Mouse (Mus musculus) cerebellum, adult 11 months (tissue): ENCODE measurements at regions not wholly inside any gene's neighbourhood (a gene's known extent, or its start where the extent isn't known, plus 50 kb on each side); places are given as distances from the start of the nearest gene placed in this dataset.

Source experiments
- DNase-seq: peaks from one replicate; pipeline ENCODE4 v3.0.0; 2022

DNA sequence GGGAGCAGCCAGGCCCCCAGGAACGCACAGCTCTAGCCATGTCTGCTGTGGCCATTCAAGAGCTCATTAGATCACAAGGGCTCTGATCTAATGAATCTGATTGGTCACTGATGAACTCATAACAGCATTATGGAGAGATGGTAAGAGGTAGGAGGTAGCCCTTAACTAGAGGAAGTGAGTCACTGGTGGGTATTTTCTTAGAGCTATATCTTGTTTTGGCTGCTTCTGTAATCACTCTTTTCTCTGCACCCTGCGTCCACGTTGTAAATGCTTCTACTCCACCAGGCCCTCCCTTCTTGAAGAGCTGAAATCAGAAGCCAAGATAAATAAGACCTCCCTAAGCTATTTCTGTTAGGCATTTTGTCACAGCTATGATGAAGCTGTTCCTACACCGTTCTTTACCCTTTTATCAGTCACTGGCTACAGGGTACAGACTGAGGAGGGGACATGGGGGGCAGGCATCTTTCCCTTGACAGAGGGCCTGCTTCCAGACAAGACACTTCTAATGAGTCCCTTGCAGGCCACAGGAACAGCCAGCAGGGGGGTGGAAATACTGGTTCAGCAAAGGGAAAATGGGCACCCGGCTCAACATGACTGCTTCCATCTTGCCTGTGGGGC is 412.1 kb downstream of the Pdcd6ip start:
- DNase-seq, result no peak

DNA sequence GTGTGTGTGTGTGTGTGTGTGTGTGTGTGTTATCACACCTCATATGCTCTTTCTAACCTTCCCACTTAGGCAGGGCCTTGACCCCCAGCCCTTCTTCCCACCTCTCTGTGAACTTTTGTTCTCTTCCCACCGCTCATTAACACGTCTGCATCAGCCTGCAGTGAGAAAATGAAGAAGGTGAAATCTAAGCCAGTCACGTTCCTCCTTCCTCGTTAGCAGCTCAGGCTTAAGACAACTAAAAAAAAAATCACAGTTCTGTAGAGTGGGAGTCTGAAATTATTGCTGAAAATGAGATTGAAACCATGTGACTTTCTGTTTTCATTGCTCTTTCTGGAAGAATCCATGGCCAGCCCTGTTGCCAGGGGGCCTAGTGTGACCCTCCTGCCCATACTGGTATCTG is 420.7 kb downstream of the Pdcd6ip start:
- DNase-seq, result no peak

DNA sequence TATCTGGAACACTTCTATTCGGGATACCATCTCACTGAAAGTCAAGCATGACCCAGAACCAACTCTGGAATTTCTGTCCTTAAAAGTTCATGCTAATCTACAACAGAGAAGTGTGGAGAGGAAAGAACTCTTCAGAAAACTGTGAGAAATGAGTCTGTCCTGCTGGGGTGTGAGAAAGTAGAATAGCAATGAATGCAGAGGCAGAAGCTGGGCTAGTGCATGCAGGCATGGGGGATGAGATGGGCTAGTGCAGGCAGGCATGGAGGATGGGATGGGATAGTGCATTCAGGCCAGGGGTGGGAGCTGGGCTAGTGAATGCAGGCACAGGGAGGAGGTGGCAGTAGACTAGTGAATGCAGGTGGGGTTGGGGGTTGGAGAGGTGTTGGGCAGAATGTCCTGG is 424.8 kb downstream of the Pdcd6ip start:
- DNase-seq, result no peak

DNA sequence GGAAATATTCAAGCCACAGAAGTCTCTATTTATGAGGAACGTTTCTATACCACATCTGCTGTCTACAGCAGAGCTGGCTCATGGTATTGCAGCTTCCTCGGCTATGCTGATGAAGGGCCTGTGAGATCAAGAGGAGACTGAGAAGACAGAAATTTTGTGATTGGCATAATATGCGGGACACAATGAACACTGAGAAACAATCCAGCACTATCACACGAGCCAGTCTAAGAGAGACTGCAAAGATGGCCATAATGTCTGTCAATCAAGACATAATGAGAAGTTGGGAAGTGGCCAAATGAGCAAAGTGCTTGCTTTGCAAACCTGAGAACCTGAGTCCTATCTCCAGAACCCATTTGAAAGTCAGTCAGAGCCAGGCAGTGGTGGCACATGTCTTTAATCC is 437.5 kb downstream of the Pdcd6ip start:
- DNase-seq, result no peak

DNA sequence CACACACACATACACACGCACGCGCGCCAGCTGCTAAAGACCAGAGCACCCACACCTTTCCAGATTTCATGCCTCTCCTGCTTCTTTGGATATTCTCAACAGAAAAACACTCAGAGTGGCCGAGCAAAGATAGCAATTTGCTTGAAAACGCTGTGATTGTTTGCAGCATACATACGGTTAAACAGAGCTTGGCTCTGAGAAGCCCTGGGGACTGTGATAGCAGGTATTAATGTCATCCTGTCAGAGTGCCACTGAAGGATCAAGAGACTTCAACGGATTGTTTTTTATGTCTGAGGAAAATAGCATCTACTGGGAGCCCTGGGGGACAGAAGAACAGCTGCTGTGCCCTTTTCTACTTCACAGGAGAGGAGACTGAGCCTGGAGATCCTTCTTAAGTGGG is 440.4 kb downstream of the Pdcd6ip start:
- no peak for DNase-seq

DNA sequence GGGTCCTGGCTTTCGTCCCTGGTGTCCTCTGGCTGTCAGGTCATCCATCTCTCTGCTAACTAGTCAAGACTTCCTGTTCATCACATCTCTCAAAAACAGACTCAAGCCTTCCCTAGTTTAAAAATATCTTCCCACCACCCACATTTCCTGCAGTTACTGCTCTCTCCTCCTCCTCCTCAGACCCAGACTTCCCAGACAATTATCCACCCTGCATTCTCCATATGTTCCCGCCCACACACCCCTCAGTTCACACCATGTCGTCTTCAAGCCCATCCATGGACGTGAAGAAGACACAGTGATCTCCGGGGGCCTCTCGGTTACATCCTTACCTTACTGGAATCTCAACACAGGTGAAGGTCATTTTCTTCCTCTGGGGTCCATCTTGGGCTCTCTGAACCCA is 444.4 kb downstream of the Pdcd6ip start:
- no peak for DNase-seq

DNA sequence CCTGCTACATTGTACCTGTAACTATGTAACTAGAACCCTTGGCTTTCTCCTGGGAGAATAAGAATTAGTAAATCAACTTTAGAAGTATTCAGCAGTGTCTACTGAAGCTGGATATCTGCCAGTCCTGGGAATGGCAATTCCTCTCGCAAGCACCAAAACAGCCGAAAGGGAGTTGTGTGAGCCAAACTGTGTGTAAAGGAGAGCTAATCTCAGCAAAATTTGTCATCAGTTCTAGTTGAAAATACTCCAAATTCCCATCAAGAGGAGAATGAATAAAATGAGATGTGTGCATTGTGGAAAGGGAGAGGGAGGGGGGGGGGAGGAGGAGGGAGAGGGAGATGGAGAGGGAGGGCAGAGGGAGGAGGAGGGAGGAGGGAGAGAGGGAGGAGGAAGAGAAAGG is 447.8 kb downstream of the Pdcd6ip start:
- no peak for DNase-seq

DNA sequence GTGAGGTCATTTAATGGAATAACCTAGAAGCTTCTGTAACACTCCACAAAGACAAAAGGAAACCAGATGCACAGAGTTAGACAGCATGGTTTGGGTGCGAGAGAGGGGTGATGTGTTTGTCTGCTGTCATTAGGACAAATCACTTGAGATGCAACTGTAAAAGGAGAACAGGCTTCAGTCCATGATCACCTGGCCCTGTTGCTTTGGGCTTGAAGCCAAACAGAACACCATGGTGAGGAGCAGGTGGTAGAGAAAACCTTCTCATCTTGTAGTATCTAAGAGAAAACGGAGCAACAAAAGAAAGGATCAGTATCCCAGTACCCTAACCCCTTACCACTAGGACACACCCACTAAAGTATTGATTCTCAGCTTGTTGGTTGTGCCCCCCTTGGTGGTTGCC is 449.5 kb downstream of the Pdcd6ip start:
- no peak for DNase-seq

DNA sequence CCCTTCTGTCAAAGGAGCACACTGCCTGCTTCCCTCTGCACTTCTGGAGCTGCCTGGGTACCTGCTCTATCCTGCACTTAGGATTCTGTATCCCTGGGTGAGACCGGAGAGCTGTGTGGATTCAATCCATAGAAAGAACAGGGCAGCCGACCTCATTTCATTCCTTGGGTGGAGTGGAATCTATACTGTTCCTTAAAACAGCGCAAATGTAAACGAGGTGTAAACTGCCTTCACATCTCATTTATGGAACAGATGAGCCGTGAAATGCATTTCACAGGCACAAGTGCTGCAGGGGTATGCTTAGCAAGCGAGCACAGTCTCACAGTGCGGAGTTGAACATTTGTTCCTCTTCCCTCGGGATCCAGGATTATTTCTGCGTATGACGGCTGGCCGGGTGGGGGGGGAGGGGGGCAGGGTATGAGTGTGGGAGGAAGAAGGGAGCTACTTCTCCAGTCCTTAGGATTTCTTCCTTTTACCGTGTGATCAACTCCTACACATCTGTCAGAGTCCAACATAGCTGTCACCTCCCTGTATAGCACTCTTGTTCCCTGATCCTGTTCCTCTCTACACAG is 459.3 kb downstream of the Pdcd6ip start:
- no peak for DNase-seq

DNA sequence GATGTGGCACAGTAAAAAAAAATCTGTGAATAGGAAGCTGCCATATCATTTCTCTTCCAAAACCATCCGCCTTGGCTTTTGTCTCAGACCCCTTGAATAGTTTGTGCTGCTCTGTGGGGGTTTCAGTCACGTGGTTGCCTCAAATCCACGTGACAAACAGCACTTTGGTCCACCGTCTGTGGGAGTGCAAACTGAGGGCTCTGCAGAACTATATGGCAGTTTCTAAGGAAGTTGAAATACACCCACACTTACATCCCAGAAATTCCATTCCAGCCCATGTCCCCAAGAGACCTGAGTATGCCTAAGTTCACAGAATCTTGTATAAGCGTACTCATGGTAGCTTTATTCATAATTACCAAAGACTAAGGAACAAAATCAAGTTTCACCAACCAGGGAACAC is 460.1 kb downstream of the Pdcd6ip start:
- DNase-seq, result no peak

DNA sequence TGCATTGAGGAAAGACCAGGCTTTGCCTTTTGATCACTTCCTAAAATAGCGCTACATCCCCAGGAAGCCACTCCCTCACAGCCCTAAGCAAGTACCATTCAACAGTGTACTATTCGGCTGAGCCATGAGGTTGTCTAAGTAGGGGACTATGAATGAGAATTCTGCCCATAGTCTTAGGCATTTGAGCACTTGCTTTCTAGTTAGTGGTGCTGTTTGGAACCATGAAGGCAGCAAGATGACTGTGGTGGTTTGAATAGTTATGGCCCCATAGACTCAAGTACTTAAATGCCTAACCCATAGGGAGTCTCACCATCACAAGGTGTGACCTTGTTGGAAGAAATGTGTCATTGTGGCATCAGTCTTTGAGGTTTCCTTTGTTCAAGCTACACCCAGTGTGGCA is 464.2 kb downstream of the Pdcd6ip start:
- no peak for DNase-seq

DNA sequence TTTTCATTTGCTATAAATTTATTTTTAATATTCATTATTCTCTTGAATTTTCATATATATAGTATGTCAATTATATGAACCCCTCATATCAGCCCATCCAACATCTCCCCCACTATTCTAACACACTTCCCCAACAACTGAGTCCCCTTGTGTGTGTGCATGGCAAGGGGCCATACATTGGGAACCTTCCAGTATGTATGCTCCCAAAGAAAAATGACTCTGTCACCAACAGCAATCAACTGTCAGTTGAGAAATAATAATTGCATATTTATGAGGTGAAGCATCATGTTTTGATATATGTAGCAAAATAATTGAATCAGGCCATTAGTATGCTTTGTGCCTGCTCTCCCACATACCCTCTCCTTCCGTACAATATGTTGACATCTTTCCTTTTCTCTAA is 474.7 kb downstream of the Pdcd6ip start:
- DNase-seq, result no peak

DNA sequence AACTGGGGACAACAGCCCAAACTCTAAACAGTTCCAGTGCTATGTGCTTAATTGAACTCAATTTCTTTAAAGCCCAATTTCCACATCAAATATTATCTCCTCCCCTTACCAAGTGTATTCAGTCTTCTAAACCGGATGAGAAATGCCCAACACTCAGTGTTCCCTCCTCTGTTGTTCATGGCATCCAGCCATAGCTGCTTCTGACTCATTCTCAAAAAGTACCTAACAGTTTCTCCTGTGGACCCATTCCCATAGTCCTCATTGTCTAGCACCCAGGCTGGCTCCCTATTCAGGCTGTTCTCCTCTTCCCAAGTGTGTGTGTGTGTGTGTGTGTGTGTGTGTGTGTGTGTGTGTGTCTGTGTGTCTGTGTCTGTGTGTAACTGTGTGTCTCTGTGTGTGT is 478.7 kb downstream of the Pdcd6ip start:
- no peak for DNase-seq

DNA sequence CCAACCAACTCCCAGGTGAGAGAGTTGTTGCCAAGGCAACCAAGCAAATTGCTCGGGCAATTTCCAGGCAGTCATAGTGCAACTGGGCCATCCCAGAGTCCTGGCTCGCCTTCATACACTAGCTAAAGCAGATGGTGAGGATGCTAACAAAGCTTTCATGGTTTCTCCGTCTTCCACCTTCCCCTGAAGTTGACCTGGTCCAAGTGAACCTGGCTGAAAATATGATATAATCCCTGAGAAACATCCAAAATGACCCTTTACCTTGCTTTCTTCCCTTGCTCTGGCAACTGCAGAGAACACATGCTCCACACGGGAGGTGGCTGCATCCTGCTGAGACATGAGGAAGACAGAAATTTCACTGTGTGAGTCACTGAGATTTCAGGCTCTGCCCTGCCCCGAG is 494.1 kb downstream of the Pdcd6ip start:
- peak; percentile 52 for DNase-seq

DNA sequence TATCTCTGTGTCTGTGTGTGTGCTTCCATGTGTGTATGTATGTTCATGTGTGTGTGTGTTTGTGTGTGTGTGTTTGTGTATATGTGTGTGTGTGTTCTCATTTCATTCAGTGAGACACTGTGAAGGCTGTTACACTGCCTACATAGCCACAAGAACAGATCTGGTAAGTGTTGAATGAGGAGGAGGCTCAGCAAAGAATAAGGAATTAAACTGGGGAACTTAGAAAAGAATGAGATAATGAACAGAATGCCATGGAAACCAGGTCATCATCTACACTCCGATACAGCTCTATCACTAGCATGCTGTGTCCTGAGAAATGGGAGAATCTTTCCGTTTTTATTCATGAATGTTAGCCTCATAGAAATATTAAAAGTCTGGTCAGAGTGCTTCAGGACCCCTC is 495.7 kb downstream of the Pdcd6ip start:
- no peak for DNase-seq

DNA sequence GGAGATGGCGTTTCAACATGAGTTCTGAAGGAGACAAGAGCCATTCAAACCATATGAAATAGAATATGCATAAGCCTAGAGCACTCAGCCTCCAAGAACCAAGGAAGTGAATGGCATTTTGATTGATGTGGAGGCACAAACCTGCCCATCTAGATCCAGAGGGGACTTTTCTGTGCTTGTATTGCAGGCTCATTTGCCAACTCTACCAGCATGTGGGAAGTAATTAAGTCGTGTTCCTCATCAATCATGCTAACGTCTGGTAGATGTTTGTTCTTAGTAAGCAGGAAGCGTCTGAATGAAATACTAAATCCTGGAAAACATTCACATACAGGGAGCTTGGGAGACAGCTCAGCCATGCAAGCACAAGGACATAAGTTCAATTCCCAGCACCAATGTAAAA is 499.9 kb downstream of the Pdcd6ip start:
- DNase-seq, result no peak

DNA sequence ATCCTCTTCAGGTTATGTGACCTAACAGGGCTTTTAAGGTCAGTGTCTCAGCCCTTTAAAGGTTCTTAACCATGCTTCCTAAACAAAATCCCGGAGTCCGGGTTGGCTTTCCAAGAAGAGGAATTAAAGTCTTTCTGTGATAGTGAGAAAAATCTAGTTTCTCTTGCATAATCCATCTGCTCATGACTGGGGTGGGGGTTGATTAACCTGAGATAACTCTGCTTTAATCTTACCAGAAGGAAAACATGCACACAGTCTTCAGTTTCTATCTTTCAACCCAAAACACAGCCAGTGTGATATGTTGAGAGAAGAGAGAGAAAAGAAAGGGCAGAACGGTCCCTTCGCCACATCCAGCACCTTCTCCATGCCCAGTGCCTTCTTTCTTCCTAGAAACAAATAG is 508.8 kb downstream of the Pdcd6ip start:
- no peak for DNase-seq

DNA sequence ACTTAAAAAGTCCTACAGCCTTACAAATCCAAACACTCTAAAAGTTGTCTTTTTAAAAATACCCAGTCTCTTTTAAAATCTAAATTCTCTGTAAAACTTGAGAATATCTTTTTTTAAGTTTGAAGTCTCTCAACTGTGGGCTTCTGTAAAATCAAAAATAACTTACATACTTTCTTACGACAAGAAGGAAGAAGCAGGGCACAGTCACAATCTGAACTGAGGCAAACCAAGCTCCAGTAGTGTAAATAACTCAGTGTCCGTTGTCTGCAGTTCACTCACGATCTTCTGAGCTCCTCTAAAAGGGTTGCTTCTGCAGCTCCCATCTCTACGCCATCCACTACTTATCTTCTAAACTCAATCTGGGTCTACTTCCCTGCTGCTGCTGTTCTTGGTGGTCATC is 512.5 kb downstream of the Pdcd6ip start:
- DNase-seq, result no peak

DNA sequence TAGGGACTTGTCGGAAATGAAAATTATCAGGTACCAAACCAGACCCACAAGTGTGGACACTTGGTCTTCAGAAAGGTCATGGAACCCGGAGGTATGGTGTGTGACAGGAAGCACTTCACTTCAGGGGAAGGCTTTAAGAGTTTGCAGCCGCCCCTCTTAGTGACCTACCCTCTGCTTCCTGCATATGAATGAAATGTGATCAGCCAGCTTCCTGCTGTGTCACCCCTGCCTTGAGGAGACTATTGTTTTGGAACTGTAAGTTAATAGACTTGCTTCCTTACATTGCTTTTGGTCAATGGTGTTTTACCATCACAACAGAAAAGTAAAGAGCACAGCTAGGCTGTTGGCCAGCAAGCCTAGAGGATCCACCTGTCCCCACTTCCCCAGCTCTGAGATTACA is 515.3 kb downstream of the Pdcd6ip start:
- DNase-seq, result no peak

DNA sequence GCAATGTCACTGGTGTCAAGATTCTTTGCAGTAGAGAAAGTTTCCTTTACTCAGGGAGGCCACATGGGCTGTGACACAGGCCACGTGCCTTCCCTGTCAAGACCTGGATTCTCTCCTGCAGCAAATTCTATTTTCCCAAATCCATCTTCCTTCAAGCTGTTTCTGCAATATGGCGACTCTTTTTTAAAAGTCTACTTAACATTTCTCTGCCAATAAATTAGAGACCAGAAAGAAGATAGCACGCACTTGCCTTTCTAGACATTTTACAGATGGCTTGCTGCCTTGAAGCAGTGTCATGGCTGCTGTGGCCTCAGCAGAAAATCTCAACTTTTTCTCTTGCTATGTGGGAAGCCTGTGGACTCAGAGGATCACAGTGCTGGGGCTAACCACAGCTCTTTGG is 516.9 kb downstream of the Pdcd6ip start:
- DNase-seq, result no peak

DNA sequence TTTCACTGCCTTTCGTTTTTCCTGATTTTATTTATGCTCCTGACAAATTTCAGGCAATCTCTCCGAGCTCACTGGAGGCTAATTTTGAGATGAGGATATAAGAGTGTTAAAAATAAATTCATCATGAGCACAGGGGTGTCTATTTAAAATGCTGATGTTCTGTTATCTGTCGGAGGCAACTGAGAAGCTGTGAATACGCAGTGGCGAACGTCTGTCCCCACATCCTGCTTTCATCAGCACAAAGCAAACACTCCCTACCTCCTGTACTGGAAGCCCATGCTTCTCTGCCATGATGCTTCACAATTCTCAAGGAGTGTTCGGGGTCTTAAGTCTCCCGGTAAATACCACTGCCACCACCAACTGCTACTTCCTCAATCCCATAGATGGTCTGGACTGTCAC is 526.9 kb downstream of the Pdcd6ip start:
- DNase-seq, result no peak

DNA sequence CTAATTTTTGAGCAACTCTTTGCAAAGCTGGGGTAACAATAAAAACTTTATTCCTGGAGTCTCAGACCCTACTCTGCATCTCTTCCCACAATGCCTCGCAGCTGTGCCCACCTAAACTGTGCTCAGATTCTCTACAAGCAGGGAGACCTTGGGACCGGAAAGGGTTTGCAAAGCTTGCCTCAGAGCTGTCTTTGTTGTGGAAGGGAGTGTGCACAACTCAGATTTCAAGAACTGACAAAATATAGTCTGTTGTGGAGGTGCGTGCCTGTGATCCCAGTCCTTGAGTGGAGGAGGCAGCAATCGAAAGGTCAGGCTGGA is 530.2 kb downstream of the Pdcd6ip start:
- no peak for DNase-seq

DNA sequence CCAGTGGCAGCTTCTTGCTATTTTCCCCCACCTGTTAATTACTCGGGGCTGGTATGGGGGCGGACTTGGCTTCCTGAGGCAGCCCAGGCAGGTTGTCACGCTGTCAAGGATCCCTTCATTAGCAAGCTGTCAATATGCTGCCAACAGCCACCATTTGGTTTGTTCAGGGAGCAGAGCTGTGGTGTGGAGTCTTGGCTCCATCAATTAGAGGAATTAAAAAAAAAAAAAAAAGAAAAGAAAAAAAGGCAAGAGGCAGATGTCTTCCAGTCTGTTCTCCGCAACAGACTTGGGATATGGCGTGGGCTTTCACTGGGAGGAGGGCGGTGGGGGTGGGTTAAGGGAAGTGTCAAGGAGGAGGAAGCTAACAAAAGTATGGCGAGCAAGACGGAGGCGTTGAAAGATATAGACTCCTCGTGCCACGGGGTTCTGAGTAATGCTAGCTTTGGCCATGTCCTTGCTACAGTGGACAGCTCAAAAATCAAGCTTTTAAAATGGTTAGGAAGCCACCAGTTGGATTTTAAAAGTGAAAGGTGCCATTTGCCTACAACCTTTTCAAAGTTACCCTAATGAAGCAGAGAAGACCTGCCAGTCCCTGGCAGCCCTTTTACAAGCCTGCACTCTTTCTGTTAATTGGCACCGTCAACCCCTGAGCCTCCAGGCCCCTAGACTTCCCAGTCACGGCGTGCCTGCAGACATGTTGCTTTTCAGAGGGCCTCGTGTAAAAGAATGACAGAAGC is 530.7 kb downstream of the Pdcd6ip start:
- peak; percentile 62 for DNase-seq

DNA sequence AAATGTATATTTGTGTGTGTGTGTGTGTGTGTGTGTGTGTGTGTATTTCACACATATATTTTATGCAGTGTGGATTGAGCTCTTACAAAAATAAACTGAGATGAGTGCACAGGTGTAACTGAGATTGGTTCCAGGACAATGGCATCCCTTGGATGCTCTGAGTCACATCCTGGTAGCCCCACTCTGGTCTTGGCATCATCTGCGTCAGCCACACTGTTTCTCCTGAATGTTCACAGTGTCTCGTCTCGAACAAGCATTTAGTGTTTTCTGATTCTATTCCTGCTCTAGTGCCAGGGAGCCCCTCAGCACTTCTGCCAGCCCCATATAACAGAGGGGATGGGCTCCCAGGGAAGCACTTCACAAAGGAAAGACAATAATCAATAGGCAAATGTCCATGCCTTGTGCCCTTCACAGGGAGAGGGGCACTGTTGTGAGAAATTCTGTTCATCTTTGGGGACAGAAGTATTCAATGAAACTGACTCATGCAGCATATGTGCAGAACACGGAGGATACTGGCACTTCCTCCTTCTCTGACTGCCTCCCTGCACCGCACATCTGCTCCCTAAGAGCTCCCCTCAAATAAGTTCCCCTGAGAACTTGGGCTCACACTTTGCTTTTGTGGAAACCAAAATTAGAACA is 536.2 kb downstream of the Pdcd6ip start:
- no peak for DNase-seq
